Comparison of ENCODE assay signal across 17 mouse cellular contexts in the genomic region with DNA sequence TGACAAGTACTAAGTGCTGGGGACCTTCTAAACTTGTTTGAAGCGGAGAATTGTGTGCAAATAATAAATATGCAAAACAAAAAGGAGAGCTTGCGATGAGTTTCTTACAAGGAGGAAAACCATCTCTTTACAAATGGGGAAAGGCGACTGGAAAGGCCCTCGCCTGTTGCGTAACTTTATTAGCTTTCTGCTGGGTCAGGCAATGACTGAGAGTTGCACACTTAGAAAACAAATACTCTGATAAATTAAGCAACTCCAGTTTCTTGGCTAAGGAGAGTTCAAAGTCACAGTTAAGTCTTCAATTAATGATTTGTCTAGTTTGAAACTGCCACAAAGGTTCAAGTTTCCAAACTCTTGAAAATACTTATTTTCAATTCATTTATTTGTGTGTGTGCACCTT. TPM values are rescaled to one million over a fixed set of nuclear protein-coding genes. Genes with fewer than 3 reads are reported as not detected.
A peak's percentile ranks its signal among the peaks of the same experiment; 100 is the strongest.
DNase-seq lines count a peak whose midpoint lies in the region; ATAC-seq and TF ChIP-seq lines count a peak whose summit lies in the region.
"Had no signal": no experiment of that assay in that cellular context is flagged by ENCODE, and none has a peak within 500 bp of the region (broad histone marks: within the 10 kb centered on the region; RNA-seq: fewer than 3 reads in every experiment).

No protein-coding gene starts in this region.

- peaks cover 1% of the 10 kb centered on the region; the same call in 1 of the 2 replicates for H3K36me3 ChIP-seq in kidney, adult 2 months (ENCODE audit: control insufficient read depth, insufficient read depth, low read length)

- H3K4me3 ChIP-seq in kidney, adult 2 months (ENCODE audit: insufficient read depth, low read depth, low read length) = no peak overlapping the region
- H3K4me3 ChIP-seq: heart, embryonic 13.5 days; hindbrain, embryonic 12.5 days had no signal

- H3K4me1 ChIP-seq in kidney, adult 2 months (ENCODE audit: control insufficient read depth, insufficient read depth, low read length) = peaks cover 20% of the 10 kb centered on the region
- H3K4me1 ChIP-seq: hindbrain, embryonic 12.5 days had no signal

- H3K27ac ChIP-seq in kidney, adult 2 months (ENCODE audit: insufficient read depth, low read depth, low read length) = peak overlapping the region; percentile 94
- H3K27ac ChIP-seq: heart, embryonic 13.5 days; hindbrain, embryonic 12.5 days; liver, embryonic 14.5 days had no signal

- DNase-seq in kidney, adult 2 months = peak; percentile 87
- DNase-seq in kidney, adult 18-20 months = no peak
- DNase-seq in NIH3T3 (ENCODE audit: low read depth) = peak; percentile 63
- peak; percentile 54 for DNase-seq in fat pad, adult 2 months (ENCODE audit: extremely low read depth, low read depth, low spot score)
- peak; percentile 64 for DNase-seq in lung, postnatal 25 days (ENCODE audit: low spot score)
- DNase-seq in cerebellum, postnatal 4 days (ENCODE audit: low spot score in 2 of 2) = no peak
- no peak for DNase-seq in left cerebral cortex, adult 18-20 months (ENCODE audit: low spot score in 2 of 2)
- DNase-seq: adrenal gland, adult 8-10 months; cerebellum, adult 11-12 months; embryo, embryonic 11 days; right cerebral cortex, postnatal 4 days; thymus, postnatal 4 days had no signal

- TF ChIP-seq CTCF in kidney, adult 2 months (conservative IDR thresholded peaks at IDR 0.05; ENCODE audit: insufficient read depth, insufficient read length, low read depth, low read length) = no peak

- 54% methylated on average over 5 of the region's 5 CpGs for WGBS in kidney, adult 2 months

- no peak for TF ChIP-seq POLR2A in kidney, adult 2 months (IDR thresholded peaks at IDR 0.05; ENCODE audit: low read depth, low read length)

- H3K27me3 ChIP-seq in kidney, adult 2 months (replicated peaks; ENCODE audit: control insufficient read depth, insufficient read depth, low read length) = no peaks in the 10 kb centered on the region
- H3K27me3 ChIP-seq: CH12.LX; heart, embryonic 13.5 days; hindbrain, embryonic 12.5 days had no signal

- ATAC-seq in cerebellum, adult (ENCODE audit: insufficient number of reproducible peaks, low FRiP score, low TSS enrichment) = no peak

RNA-seq across cellular contexts. Expression of a gene that starts 15.3 kb away (rescaled TPM):
- 4.7 and 6.7 TPM in 2 replicates for polyA plus RNA-seq in kidney, adult 2 months (2012; rRNA removed)
- 10 to 100 TPM; 13.5 to 13.8 TPM for total RNA-seq in left cerebral cortex, adult 18-20 months (2021)

RNA-seq across cellular contexts. Expression of a gene that starts 15.8 kb away (rescaled TPM):
- polyA plus RNA-seq in kidney, adult 2 months (2012; rRNA removed) = 7.6 and 8.6 TPM in 2 replicates
- total RNA-seq in left cerebral cortex, adult 18-20 months (2021) = 10 to 100 TPM; 30.9 to 31.3 TPM

Comparison
In these comparisons a context has a peak if more than half of its experiments do, and no peak if none do; other contexts are left out.
1. DNase-seq: peak in kidney, adult 2 months (single experiment), NIH3T3 (single experiment), fat pad, adult 2 months (single experiment) and lung, postnatal 25 days (single experiment); none in kidney, adult 18-20 months (single experiment), cerebellum, postnatal 4 days (0 of 2) and left cerebral cortex, adult 18-20 months (0 of 2).